Mouse (Mus musculus) brain, embryonic 14.5 days (tissue): ENCODE results near the gene Adam10. TPM values are rescaled to one million over a fixed set of nuclear protein-coding genes. Genes with fewer than 3 reads are reported as not detected.

Source experiments
- DNase-seq: peaks from one replicate; pipeline ENCODE4 v3.0.0-alpha.2; 2011; ENCODE audit warnings: low read depth
- CTCF ChIP-seq: fragments of 200-500 bp; IDR thresholded peaks from 2 replicates; pipeline ENCODE4 v1.5.1; 2012; ENCODE audit warnings: inconsistent platforms, mild to moderate bottlenecking, moderate library complexity, borderline replicate concordance; ENCODE audit not compliant: insufficient read depth, insufficient read length; ENCODE audit errors: extremely low read depth
- POLR2A ChIP-seq: fragments of 200-500 bp; IDR thresholded peaks from 2 replicates; pipeline ENCODE4 v1.6.1; 2012; ENCODE audit warnings: mild to moderate bottlenecking, inconsistent platforms, borderline replicate concordance; ENCODE audit not compliant: poor library complexity, insufficient read depth, insufficient read length, severe bottlenecking; ENCODE audit errors: extremely low read depth
- polyA plus RNA-seq: library from polyadenylated mRNA; depleted of rRNA; stranded (reverse); fragments of >200 nt; gene quantifications from 2 replicates; pipeline ENCODE4 v1.2.3, GENCODE M21; 2012

Gene Adam10
- polyA plus RNA-seq, 1 experiment: 56.3 TPM

- TF ChIP-seq POLR2A: peak; percentile 90
- TF ChIP-seq CTCF: no peak
- peak; percentile 99 for DNase-seq
These were observed 21.5 kb upstream of the Adam10 start, which contains the start of gene Mindy2 for GRCm38 (mm10) chr9:70657013-70657967. TSS of gene Mindy2 (minus strand) at chr9:70657174.

GRCm38 (mm10) chr9:70658266-70658665 is 20.5 kb upstream of the Adam10 start:
- TF ChIP-seq POLR2A: no peak
- no peak for TF ChIP-seq CTCF
- no peak for DNase-seq

GRCm38 (mm10) chr9:70664847-70665246 is 13.9 kb upstream of the Adam10 start:
- no peak for DNase-seq
- no peak for TF ChIP-seq CTCF
- no peak for TF ChIP-seq POLR2A

- TF ChIP-seq POLR2A (no peak), CTCF (no peak)
- no peak for DNase-seq
These were observed 13.2 kb upstream of the Adam10 start for GRCm38 (mm10) chr9:70665372-70666145.

GRCm38 (mm10) chr9:70666811-70667210 is 12.0 kb upstream of the Adam10 start:
- no peak for DNase-seq
- TF ChIP-seq POLR2A (no peak), CTCF (no peak)

GRCm38 (mm10) chr9:70668048-70668447 is 10.7 kb upstream of the Adam10 start:
- no peak for TF ChIP-seq POLR2A
- TF ChIP-seq CTCF: peak; percentile 28; the same call in 1 of the 2 replicates
- DNase-seq: no peak

- TF ChIP-seq POLR2A: no peak
- TF ChIP-seq CTCF: no peak
- no peak for DNase-seq
These were observed 9.6 kb upstream of the Adam10 start for GRCm38 (mm10) chr9:70669197-70669596.

GRCm38 (mm10) chr9:70670381-70670780 is 8.4 kb upstream of the Adam10 start:
- DNase-seq: no peak
- TF ChIP-seq POLR2A: no peak
- no peak for TF ChIP-seq CTCF

- no peak for TF ChIP-seq CTCF
- TF ChIP-seq POLR2A: no peak
- DNase-seq: no peak
These were observed 7.5 kb upstream of the Adam10 start for GRCm38 (mm10) chr9:70671278-70671677.

- DNase-seq: peak; percentile 22
- TF ChIP-seq CTCF (peak; percentile 16; the same call in 1 of the 2 replicates), POLR2A (no peak)
These were observed 6.8 kb upstream of the Adam10 start for GRCm38 (mm10) chr9:70671772-70672579.

- no peak for DNase-seq
- TF ChIP-seq CTCF: no peak
- TF ChIP-seq POLR2A: no peak
These were observed 5.1 kb upstream of the Adam10 start for GRCm38 (mm10) chr9:70673656-70674055.

- TF ChIP-seq POLR2A (no peak), CTCF (no peak)
- no peak for DNase-seq
These were observed 3.7 kb upstream of the Adam10 start for GRCm38 (mm10) chr9:70675117-70675516.
